8 mouse cellular contexts compared by ENCODE assay signal in the genomic region with DNA sequence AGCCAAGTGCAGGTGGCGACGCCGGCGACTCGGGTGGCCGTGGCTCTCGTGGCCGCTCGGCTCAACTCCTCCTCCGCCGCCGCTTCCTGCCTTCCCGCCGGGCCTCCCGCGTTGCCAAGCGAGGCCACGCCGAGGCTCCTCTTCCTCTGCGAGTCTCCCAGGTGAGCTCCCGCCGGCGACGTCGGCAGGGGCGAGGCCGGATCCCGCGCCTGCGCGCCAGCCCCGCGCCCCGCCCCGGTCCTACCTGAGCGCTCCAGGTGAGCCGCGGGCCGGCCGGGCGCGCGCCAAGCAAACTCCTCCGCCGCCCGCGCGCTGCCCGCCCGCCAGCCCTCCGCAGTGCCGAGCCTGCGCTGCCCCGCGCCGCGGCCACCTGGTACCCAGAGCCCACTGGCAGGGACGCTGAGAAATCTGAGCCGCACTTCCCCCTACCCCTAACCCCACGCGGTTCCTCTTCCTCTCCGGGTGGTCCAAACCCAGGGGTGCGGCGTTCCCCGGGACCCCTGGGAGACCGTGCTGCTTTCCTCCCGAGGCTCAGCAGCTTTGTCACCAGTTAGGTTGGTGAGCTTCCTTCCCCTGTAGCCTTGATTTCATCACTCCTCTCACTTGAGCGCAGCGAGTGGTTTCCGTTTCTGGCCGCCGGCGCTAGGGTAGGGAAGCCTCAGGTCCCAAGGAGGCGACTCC. TPM values are rescaled to one million over a fixed set of nuclear protein-coding genes. Genes with fewer than 3 reads are reported as not detected.
DNase-seq lines count a peak whose midpoint lies in the region; ATAC-seq and TF ChIP-seq lines count a peak whose summit lies in the region.

Galnt3 (minus strand) TSS at position 404 of the 681 bp plus-strand sequence.

- H3K27me3 ChIP-seq in liver, embryonic 12.5 days (replicated peaks), result peaks cover 35% of the 10 kb centered on the region
- no peaks in the 10 kb centered on the region; the same call in 1 of the 2 replicates for H3K27me3 ChIP-seq in midbrain, postnatal 0 days (ENCODE audit: insufficient read depth, low read length)
- peaks cover 3% of the 10 kb centered on the region; the same call in 1 of the 2 replicates for H3K27me3 ChIP-seq in stomach, embryonic 14.5 days (ENCODE audit: control insufficient read depth, insufficient read depth, low read length)

- peak within 1 kb of the TSS; percentile 79 for H3K4me2 ChIP-seq in liver, embryonic 12.5 days
- H3K4me2 ChIP-seq in midbrain, postnatal 0 days (ENCODE audit: low read depth, low read length, poor library complexity, severe bottlenecking), result peak within 1 kb of the TSS; percentile 100
- H3K4me2 ChIP-seq in stomach, embryonic 14.5 days (replicated peaks; ENCODE audit: low read depth, low read length), result peak within 1 kb of the TSS; percentile 100

- H3K4me1 ChIP-seq in brown adipose tissue, adult 24 weeks (ENCODE audit: control insufficient read depth, insufficient read depth, insufficient read length, low read length), result no peaks in the 10 kb centered on the region; the same call in 1 of the 2 replicates
- peaks cover 14% of the 10 kb centered on the region; the same call in 1 of the 2 replicates for H3K4me1 ChIP-seq in liver, embryonic 12.5 days
- H3K4me1 ChIP-seq in midbrain, postnatal 0 days (ENCODE audit: insufficient read depth, low read length), result no peaks in the 10 kb centered on the region
- no peaks in the 10 kb centered on the region for H3K4me1 ChIP-seq in stomach, embryonic 14.5 days (ENCODE audit: control insufficient read depth, insufficient read depth, low read length)

- under 1% methylated on average over 49 of the region's 74 CpGs for WGBS in liver, embryonic 12.5 days (ENCODE audit: insufficient replicate concordance)
- 0% methylated on average over 53 of the region's 74 CpGs for WGBS in midbrain, postnatal 0 days
- under 1% methylated on average over 53 of the region's 74 CpGs for WGBS in stomach, embryonic 14.5 days

- H3K4me3 ChIP-seq in brown adipose tissue, adult 24 weeks (ENCODE audit: insufficient read depth, low read depth, low read length), result peak within 1 kb of the TSS; percentile 49
- peak within 1 kb of the TSS; percentile 57 for H3K4me3 ChIP-seq in liver, embryonic 12.5 days
- peak within 1 kb of the TSS; percentile 74 for H3K4me3 ChIP-seq in midbrain, postnatal 0 days (ENCODE audit: low read depth, low read length)
- H3K4me3 ChIP-seq in stomach, embryonic 14.5 days (ENCODE audit: low read depth, low read length), result peak within 1 kb of the TSS; percentile 67

- no peaks in the 10 kb centered on the region for H3K36me3 ChIP-seq in liver, embryonic 12.5 days
- no peaks in the 10 kb centered on the region for H3K36me3 ChIP-seq in midbrain, postnatal 0 days (ENCODE audit: insufficient read depth, low read length)
- H3K36me3 ChIP-seq in stomach, embryonic 14.5 days (ENCODE audit: control insufficient read depth, insufficient read depth, low read length), result no peaks in the 10 kb centered on the region

- H3K9ac ChIP-seq in liver, embryonic 12.5 days, result peak within 1 kb of the TSS; percentile 27
- peak within 1 kb of the TSS; percentile 59 for H3K9ac ChIP-seq in midbrain, postnatal 0 days (replicated peaks; ENCODE audit: low read length, poor library complexity, severe bottlenecking)
- H3K9ac ChIP-seq in stomach, embryonic 14.5 days (replicated peaks; ENCODE audit: low read depth, low read length), result peak within 1 kb of the TSS; percentile 42

- peak; percentile 92 for ATAC-seq in granulocyte monocyte progenitor cell, adult 5-6 weeks (replicated peaks; ENCODE audit: poor library complexity, severe bottlenecking)
- ATAC-seq in liver, embryonic 12.5 days, result 0 out of 2 replicates have a peak, but pooled peaks have one; percentile 32
- ATAC-seq in midbrain, postnatal 0 days (ENCODE audit: low FRiP score), result peak; percentile 59
- peak; percentile 88 for ATAC-seq in stomach, embryonic 14.5 days (ENCODE audit: insufficient number of reproducible peaks, insufficient read depth, low FRiP score, low read depth)

- H3K27ac ChIP-seq in brown adipose tissue, adult 24 weeks (replicated peaks; ENCODE audit: low read depth, low read length), result no peak within 1 kb of the TSS
- H3K27ac ChIP-seq in liver, embryonic 12.5 days, result no peak within 1 kb of the TSS
- no peak within 1 kb of the TSS for H3K27ac ChIP-seq in midbrain, postnatal 0 days (ENCODE audit: low read depth, low read length)
- no peak within 1 kb of the TSS for H3K27ac ChIP-seq in stomach, embryonic 14.5 days (ENCODE audit: low read length)

- DNase-seq in cerebellum, adult 18-20 months, result peak; percentile 7 to 29
- DNase-seq in cerebellum, adult 11 months, result no peak
- DNase-seq in kidney, adult 9 months, result peak; percentile 73
- peak; percentile 17 for DNase-seq in midbrain, postnatal 0 days (ENCODE audit: low spot score)

- TF ChIP-seq CTCF in midbrain, postnatal 0 days (IDR thresholded peaks at IDR 0.05), result no peak

- H3K9me3 ChIP-seq in liver, embryonic 12.5 days (replicated peaks), result no peaks in the 10 kb centered on the region
- H3K9me3 ChIP-seq in midbrain, postnatal 0 days (ENCODE audit: low read length), result no peaks in the 10 kb centered on the region
- H3K9me3 ChIP-seq in stomach, embryonic 14.5 days (ENCODE audit: control insufficient read depth, low read depth, low read length), result no peaks in the 10 kb centered on the region

RNA-seq across cellular contexts. Expression of gene Galnt3, which starts in this region (rescaled TPM):
- not detected in 2 replicates for polyA plus RNA-seq in brown adipose tissue, adult 24 weeks (2012; ENCODE audit: insufficient read depth, insufficient read length, missing spikeins)
- 12.9 and 13.0 TPM in 2 replicates for total RNA-seq in granulocyte monocyte progenitor cell, adult 5-6 weeks (2014; fragmentation: Nextera tagmentation)
- total RNA-seq in granulocyte monocyte progenitor cell, adult 5-6 weeks (2017), result 7.0 and 9.1 TPM in 2 replicates
- 0.38 and 0.39 TPM in 2 replicates for polyA plus RNA-seq in liver, embryonic 12.5 days (2016; fragmentation: Nextera tagmentation; extraction: Ambion mirVana)
- total RNA-seq in midbrain, postnatal 0 days (2014; rRNA removed), result 3.5 and 4.7 TPM in 2 replicates
- 1.3 and 1.5 TPM in 2 replicates for polyA plus RNA-seq in midbrain, postnatal 0 days (2015; fragmentation: Nextera tagmentation; extraction: Ambion mirVana)
- 9.1 and 9.9 TPM in 2 replicates for polyA plus RNA-seq in stomach, embryonic 14.5 days (2014; fragmentation: Nextera tagmentation; extraction: Ambion mirVana)

Comparison
In these comparisons a context has a peak if more than half of its experiments do, and no peak if none do; other contexts are left out.
1. Peak in ATAC-seq, H3K4me3 ChIP-seq, H3K9ac ChIP-seq and H3K4me2 ChIP-seq in liver, embryonic 12.5 days; RNA of the gene not detected or under 1 TPM.
2. ATAC-seq: peak in every context shown above with its lines; median percentile 92 in granulocyte monocyte progenitor cell, adult 5-6 weeks; 88 in stomach, embryonic 14.5 days; 59 in midbrain, postnatal 0 days; 32 in liver, embryonic 12.5 days.